ENCODE assay signal across 9 mouse cellular contexts in the genomic region with DNA sequence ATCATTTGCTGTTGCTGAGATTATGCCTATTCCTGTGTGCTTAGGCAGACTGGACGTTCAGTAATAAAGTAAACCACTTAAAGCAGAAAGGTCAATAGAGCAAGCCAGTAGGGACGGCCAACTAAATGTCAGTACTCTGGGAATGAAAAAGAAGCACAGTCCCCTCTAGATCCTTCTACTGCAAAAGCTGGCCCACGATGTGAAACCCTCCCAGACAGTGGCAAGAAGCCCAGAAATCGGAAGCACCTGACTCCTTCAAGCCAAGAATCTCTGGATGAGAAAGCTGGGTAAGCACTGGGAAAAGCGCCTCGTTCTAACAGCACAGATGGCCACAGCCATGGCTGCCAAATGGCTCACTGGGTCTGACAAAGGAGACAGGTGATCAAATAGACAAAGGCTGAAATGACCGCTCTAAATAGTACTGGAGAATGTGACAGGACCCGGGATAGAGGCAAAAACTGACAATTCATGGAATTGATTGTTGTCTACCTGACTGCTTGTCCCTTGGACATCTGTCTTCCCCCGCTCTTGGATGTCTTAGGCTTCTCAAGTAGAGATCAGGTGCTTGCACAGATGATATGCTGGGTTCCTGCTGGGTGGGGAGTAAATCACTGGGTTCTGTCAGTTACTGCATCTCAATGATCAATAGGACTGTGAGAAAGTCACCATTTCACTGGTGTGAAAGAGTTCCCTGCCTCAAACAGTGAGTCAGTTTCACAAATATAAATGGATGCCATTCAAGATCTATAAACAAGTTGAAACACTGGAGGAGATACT.
DNase-seq lines count a peak whose midpoint lies in the region; ATAC-seq lines count a peak whose summit lies in the region.
"Had no signal": no experiment of that assay in that cellular context is flagged by ENCODE, and none has a peak within 500 bp of the region (broad histone marks: within the 10 kb centered on the region; RNA-seq: fewer than 3 reads in every experiment).

No protein-coding gene starts in this region.

- no peaks in the 10 kb centered on the region for H3K9me3 ChIP-seq in midbrain, embryonic 11.5 days (ENCODE audit: control insufficient read depth, low read length)
- no peaks in the 10 kb centered on the region for H3K9me3 ChIP-seq in midbrain, embryonic 10.5 days (replicated peaks)
- no peaks in the 10 kb centered on the region for H3K9me3 ChIP-seq in lung, embryonic 15.5 days

- peak; percentile 76 for DNase-seq in midbrain, embryonic 11.5 days (ENCODE audit: low spot score, missing footprints)
- DNase-seq in midbrain, embryonic 10.5 days (ENCODE audit: low spot score), result no peak
- peak; percentile 93 for DNase-seq in fibroblast of lung, adult 2 months (ENCODE audit: low read depth)
- peak; percentile 23 for DNase-seq in heart, postnatal 25 days (ENCODE audit: low spot score)
- DNase-seq in spleen, adult 12 weeks (ENCODE audit: low spot score), result no peak
- DNase-seq in thymus, adult 18-20 months, result no peak
- DNase-seq in kidney, adult 8-10 months, result no peak

- no peaks in the 10 kb centered on the region for H3K27me3 ChIP-seq in midbrain, embryonic 11.5 days (ENCODE audit: control insufficient read depth, insufficient read depth, low read length)
- no peaks in the 10 kb centered on the region for H3K27me3 ChIP-seq in midbrain, embryonic 10.5 days (ENCODE audit: low read depth, poor library complexity, severe bottlenecking)
- no peaks in the 10 kb centered on the region for H3K27me3 ChIP-seq in lung, embryonic 15.5 days

- H3K4me3 ChIP-seq in midbrain, embryonic 11.5 days (ENCODE audit: low read depth, low read length), result no peak overlapping the region
- H3K4me3 ChIP-seq in midbrain, embryonic 10.5 days, result no peak overlapping the region
- no peak overlapping the region for H3K4me3 ChIP-seq in lung, embryonic 15.5 days
- H3K4me3 ChIP-seq: myocyte had no signal

- H3K4me2 ChIP-seq in midbrain, embryonic 11.5 days, result no peak overlapping the region
- H3K4me2 ChIP-seq in lung, embryonic 15.5 days, result no peak overlapping the region

- no peak overlapping the region for H3K27ac ChIP-seq in midbrain, embryonic 11.5 days (ENCODE audit: low read depth, low read length)
- no peak overlapping the region for H3K27ac ChIP-seq in midbrain, embryonic 10.5 days (replicated peaks)
- no peak overlapping the region for H3K27ac ChIP-seq in lung, embryonic 15.5 days

- H3K4me1 ChIP-seq in midbrain, embryonic 11.5 days (ENCODE audit: control insufficient read depth, insufficient read depth, low read length), result no peaks in the 10 kb centered on the region
- no peaks in the 10 kb centered on the region for H3K4me1 ChIP-seq in midbrain, embryonic 10.5 days
- 0 out of 2 replicates have a peak, but pooled peaks cover 4% of the 10 kb centered on the region for H3K4me1 ChIP-seq in lung, embryonic 15.5 days

- WGBS in midbrain, embryonic 11.5 days, result 80% methylated on average over 9 of the region's 9 CpGs
- WGBS in midbrain, embryonic 10.5 days, result 81% methylated on average over 9 of the region's 9 CpGs
- 36% methylated on average over 9 of the region's 9 CpGs for WGBS in lung, embryonic 15.5 days

- ATAC-seq in midbrain, embryonic 11.5 days (ENCODE audit: low FRiP score), result no peak
- ATAC-seq in lung, embryonic 15.5 days (ENCODE audit: borderline replicate concordance, extremely low read depth, low FRiP score, low TSS enrichment), result peak; percentile 35; the same call in 1 of the 2 replicates

- no peaks in the 10 kb centered on the region for H3K36me3 ChIP-seq in midbrain, embryonic 11.5 days (ENCODE audit: control insufficient read depth, insufficient read depth, low read length)
- H3K36me3 ChIP-seq in midbrain, embryonic 10.5 days, result no peaks in the 10 kb centered on the region
- no peaks in the 10 kb centered on the region for H3K36me3 ChIP-seq in lung, embryonic 15.5 days

- H3K9ac ChIP-seq in midbrain, embryonic 11.5 days (ENCODE audit: low read length), result no peak overlapping the region
- no peak overlapping the region for H3K9ac ChIP-seq in lung, embryonic 15.5 days

- intact Hi-C loops in heart, postnatal 25 days (cut with DNase I), result no loop called here

Comparison
In these comparisons a context has a peak if more than half of its experiments do, and no peak if none do; other contexts are left out.
1. DNase-seq: peak in midbrain, embryonic 11.5 days (single experiment), fibroblast of lung, adult 2 months (single experiment) and heart, postnatal 25 days (single experiment); none in midbrain, embryonic 10.5 days (single experiment), spleen, adult 12 weeks (single experiment), thymus, adult 18-20 months (0 of 2) and kidney, adult 8-10 months (0 of 2).